ENCODE assay signal across 8 mouse cellular contexts in the genomic region with DNA sequence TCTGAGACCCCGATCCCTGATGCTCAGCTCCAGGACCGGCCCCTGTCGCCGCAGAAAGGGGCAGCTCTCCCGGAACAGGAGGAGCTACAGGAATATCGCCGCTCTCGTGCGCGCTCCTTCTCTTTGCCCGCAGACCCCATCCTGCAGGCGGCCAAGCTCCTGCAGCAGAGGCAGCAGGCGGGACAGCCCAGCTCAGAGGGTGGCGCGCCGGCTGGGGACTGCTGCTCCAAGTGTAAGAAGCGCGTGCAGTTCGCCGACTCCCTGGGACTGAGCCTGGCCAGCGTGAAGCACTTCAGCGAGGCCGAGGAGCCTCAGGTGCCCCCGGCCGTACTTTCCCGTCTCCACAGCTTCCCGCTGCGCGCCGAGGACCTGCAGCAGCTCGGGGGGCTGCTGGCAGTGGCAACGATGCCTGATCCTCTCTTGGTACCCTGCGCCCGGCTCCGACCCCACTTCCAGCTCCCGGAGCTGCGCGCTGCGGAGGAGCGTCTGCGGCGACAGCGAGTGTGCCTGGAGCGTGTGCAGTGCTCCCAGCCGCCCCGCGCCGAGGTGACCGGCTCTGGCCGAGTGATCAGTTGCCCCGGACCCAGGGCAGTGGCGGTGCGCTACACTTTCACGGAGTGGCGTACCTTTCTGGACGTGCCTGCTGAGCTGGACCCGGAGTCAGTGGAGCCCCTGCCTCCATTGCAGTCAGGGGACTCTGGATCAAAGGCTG. TPM values are rescaled to one million over a fixed set of nuclear protein-coding genes. Genes with fewer than 3 reads are reported as not detected.
DNase-seq lines count a peak whose midpoint lies in the region; ATAC-seq and TF ChIP-seq lines count a peak whose summit lies in the region.

No protein-coding gene starts in this region.

- under 1% methylated on average over 57 of the region's 57 CpGs for WGBS in lung, adult 2 months
- 0% methylated on average over 47 of the region's 57 CpGs for WGBS in forebrain, embryonic 14.5 days
- WGBS in intestine, postnatal 0 days = under 1% methylated on average over 57 of the region's 57 CpGs

- peak overlapping the region; percentile 44 for H3K4me3 ChIP-seq in lung, adult 2 months (replicated peaks; ENCODE audit: extremely low read depth, low read depth, low read length)
- peak overlapping the region; percentile 64 for H3K4me3 ChIP-seq in forebrain, embryonic 14.5 days (ENCODE audit: low read depth, low read length)
- H3K4me3 ChIP-seq in intestine, postnatal 0 days (ENCODE audit: low read depth, low read length) = peak overlapping the region; percentile 63

- H3K36me3 ChIP-seq in forebrain, embryonic 14.5 days (ENCODE audit: control insufficient read depth, insufficient read depth, low read length) = no peaks in the 10 kb centered on the region
- H3K36me3 ChIP-seq in intestine, postnatal 0 days (ENCODE audit: control insufficient read depth, insufficient read depth) = no peaks in the 10 kb centered on the region

- H3K27me3 ChIP-seq in forebrain, embryonic 14.5 days (replicated peaks; ENCODE audit: control insufficient read depth, insufficient read depth, low read length) = 0 out of 2 replicates have a peak, but pooled peaks cover 11% of the 10 kb centered on the region
- H3K27me3 ChIP-seq in intestine, postnatal 0 days (replicated peaks; ENCODE audit: control insufficient read depth, insufficient read depth, low read length) = peaks cover 30% of the 10 kb centered on the region

- peak; percentile 9 for DNase-seq in lung, adult 2 months
- no peak for DNase-seq in lung, postnatal 36 days
- peak; percentile 27 for DNase-seq in brain, adult 2 months (ENCODE audit: low read depth, low spot score)
- peak; percentile 66 for DNase-seq in forebrain, embryonic 14.5 days (ENCODE audit: low spot score)
- DNase-seq in mesoderm, embryonic 11.5 days (ENCODE audit: low read depth, low spot score) = peak; percentile 60
- DNase-seq in thymus, postnatal 4 days = peak; percentile 55
- DNase-seq in spleen, postnatal 10 days (ENCODE audit: low spot score in 2 of 2) = no peak

- H3K27ac ChIP-seq in forebrain, embryonic 14.5 days (ENCODE audit: low read depth, low read length) = 0 out of 2 replicates have a peak overlapping the region, but pooled peaks have one; percentile 39
- H3K27ac ChIP-seq in intestine, postnatal 0 days (ENCODE audit: low read depth, low read length) = no peak overlapping the region

- TF ChIP-seq POLR2A in lung, adult 2 months (IDR thresholded peaks at IDR 0.05; ENCODE audit: borderline replicate concordance, extremely low read depth, low read depth, low read length) = no peak

- peak; percentile 82 for ATAC-seq in forebrain, embryonic 14.5 days
- ATAC-seq in intestine, postnatal 0 days = 0 out of 2 replicates have a peak, but pooled peaks have one; percentile 33

- H3K9ac ChIP-seq in forebrain, embryonic 14.5 days (ENCODE audit: low read length) = peak overlapping the region; percentile 70
- peak overlapping the region; percentile 34; the same call in 1 of the 2 replicates for H3K9ac ChIP-seq in intestine, postnatal 0 days (ENCODE audit: low read depth, low read length)

- H3K9me3 ChIP-seq in forebrain, embryonic 14.5 days (replicated peaks; ENCODE audit: control insufficient read depth, low read length) = no peaks in the 10 kb centered on the region
- no peaks in the 10 kb centered on the region for H3K9me3 ChIP-seq in intestine, postnatal 0 days (ENCODE audit: control insufficient read depth)

- H3K4me1 ChIP-seq in lung, adult 2 months (ENCODE audit: control insufficient read depth, insufficient read depth, low read length) = peaks cover 13% of the 10 kb centered on the region
- H3K4me1 ChIP-seq in forebrain, embryonic 14.5 days (ENCODE audit: control insufficient read depth, insufficient read depth, low read length) = peaks cover 11% of the 10 kb centered on the region
- H3K4me1 ChIP-seq in intestine, postnatal 0 days (replicated peaks; ENCODE audit: control insufficient read depth, insufficient read depth, low read length) = no peaks in the 10 kb centered on the region

- TF ChIP-seq CTCF in lung, adult 2 months (IDR thresholded peaks at IDR 0.05; ENCODE audit: insufficient read depth, low read length) = no peak
- no peak for TF ChIP-seq CTCF in intestine, postnatal 0 days (IDR thresholded peaks at IDR 0.05; ENCODE audit: low read depth)

- peak overlapping the region; percentile 100 for H3K4me2 ChIP-seq in forebrain, embryonic 14.5 days (ENCODE audit: low read length)
- H3K4me2 ChIP-seq in intestine, postnatal 0 days (replicated peaks; ENCODE audit: low read depth) = peak overlapping the region; percentile 99

RNA-seq across cellular contexts. Expression of gene Ppp1r3g, which starts 10.2 kb away (rescaled TPM):
- 0.10 TPM in 1 of 2 replicates, not detected in the other for polyA plus RNA-seq in lung, adult 2 months (2012; rRNA removed)
- polyA plus RNA-seq in forebrain, embryonic 14.5 days (2014; fragmentation: Nextera tagmentation; extraction: Ambion mirVana) = 0.59 and 0.76 TPM in 2 replicates
- 0.38 and 0.51 TPM in 2 replicates for polyA plus RNA-seq in intestine, postnatal 0 days (2015; fragmentation: Nextera tagmentation; extraction: Ambion mirVana)

Comparison
In these comparisons a context has a peak if more than half of its experiments do, and no peak if none do; other contexts are left out.
1. DNase-seq: peak in lung, adult 2 months (single experiment), brain, adult 2 months (single experiment), forebrain, embryonic 14.5 days (single experiment), mesoderm, embryonic 11.5 days (single experiment) and thymus, postnatal 4 days (single experiment); none in lung, postnatal 36 days (single experiment) and spleen, postnatal 10 days (0 of 2).
2. Peak in every context shown above with its lines, with median percentiles within 50 percentile points of each other: H3K4me3 ChIP-seq.